Mouse (Mus musculus): ENCODE data around the gene Ubtd1.
"Not testable (repeated sequence)": the region's sequence is repeated elsewhere in the genome, so short reads cannot be mapped to it uniquely, and the experiment has no call there.

The Ubtd1 gene

GRCm38 (mm10) chr19:42069241-42069525, 87.6 kb downstream of the Ubtd1 start:
- no peak for DNase-seq

DNA sequence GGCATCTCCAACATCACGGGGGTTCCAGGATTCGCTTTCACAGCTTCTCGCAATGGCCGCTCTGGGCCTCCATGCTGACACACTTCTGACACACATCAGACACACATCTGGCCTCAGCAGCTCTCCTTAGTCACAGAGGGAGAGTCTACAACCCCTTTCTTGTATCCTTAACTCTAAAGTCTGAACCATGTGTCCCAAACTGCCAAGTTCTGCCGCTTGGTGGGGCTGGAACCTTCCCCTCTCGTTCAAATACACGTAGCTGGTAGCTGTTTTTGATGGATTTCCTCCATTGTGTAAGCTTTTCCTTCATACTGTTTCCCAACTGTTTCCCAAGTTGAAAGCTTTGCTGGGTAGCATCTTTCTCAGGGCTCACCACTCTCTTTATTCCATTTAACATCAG, 89.7 kb downstream of the Ubtd1 start:
- DNase-seq: no peak

- DNase-seq: no peak
Measured at GRCm38 (mm10) chr19:42071886-42072608, 90.5 kb downstream of the Ubtd1 start.

- no peak for DNase-seq
Measured at GRCm38 (mm10) chr19:42072802-42073201, 91.2 kb downstream of the Ubtd1 start.

GRCm38 (mm10) chr19:42075051-42075450, 93.5 kb downstream of the Ubtd1 start:
- DNase-seq: no peak

GRCm38 (mm10) chr19:42075992-42076391, 94.4 kb downstream of the Ubtd1 start:
- DNase-seq: no peak

- DNase-seq: no peak
Measured at GRCm38 (mm10) chr19:42078566-42078965, 97.0 kb downstream of the Ubtd1 start.

GRCm38 (mm10) chr19:42079006-42079405, 97.4 kb downstream of the Ubtd1 start:
- no peak for DNase-seq

DNA sequence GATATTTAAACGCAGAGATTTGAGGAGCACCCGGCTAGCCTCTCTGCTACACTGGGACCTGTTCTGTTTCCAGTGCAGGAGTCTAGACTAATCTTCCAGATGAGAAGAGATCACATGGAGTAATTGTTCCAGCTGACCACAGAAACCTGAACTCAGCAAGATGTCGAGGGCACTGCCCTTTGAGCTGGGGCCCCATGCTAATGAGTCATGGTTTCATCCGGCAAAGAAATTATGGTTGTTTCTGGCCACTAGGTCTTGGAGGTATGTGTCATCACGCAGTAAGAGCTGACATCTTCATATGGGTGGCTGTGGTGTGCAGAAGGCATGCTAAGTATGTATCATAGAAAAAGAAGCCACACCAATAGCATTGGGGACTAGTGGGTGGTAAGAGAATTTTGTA, 98.4 kb downstream of the Ubtd1 start:
- no peak for DNase-seq

GRCm38 (mm10) chr19:42080469-42080868, 98.9 kb downstream of the Ubtd1 start:
- DNase-seq: no peak

DNA sequence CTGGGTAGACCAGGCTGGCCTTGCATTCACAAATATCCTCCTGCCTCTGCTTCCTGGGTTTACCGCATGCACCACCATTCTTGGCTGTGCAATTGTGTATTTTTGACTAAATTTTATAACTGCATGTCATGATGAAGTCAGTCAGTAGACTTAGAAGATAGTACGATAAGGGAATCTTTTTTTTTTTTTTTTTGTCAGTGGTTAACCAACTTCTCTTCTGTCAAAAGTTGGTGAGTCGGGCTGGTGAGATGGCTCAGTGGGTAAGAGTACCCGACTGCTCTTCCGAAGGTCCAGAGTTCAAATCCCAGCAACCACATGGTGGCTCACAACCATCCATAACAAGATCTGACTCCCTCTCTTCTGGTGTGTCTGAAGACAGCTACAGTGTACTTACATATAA, 100.0 kb downstream of the Ubtd1 start:
- DNase-seq: not testable (repeated sequence)
